Mouse (Mus musculus) hindbrain, postnatal 0 days (tissue): ENCODE results near the gene Pemt. TPM values are rescaled to one million over a fixed set of nuclear protein-coding genes. Genes with fewer than 3 reads are reported as not detected.

Experiments used
- ATAC-seq: fragments of 200-750 bp; cut with Nextera tagmentation; 2 replicates; pipeline ENCODE4 v1.8.0; 2017; ENCODE audit warnings: mild to moderate bottlenecking, moderate TSS enrichment, moderate library complexity
- DNase-seq: peaks from one replicate; pipeline ENCODE4 v3.0.0-alpha.2; 2015; ENCODE audit warnings: low spot score
- H3K27ac ChIP-seq: fragments of 300-500 bp; sonication (generic); 2 replicates; pipeline ENCODE4 v1.5.1; 2014; ENCODE audit warnings: mild to moderate bottlenecking
- H3K27me3 ChIP-seq: fragments of 300-500 bp; sonication (generic); 2 replicates; pipeline ENCODE4 v1.6.1; 2014; ENCODE audit warnings: low read length, mixed read lengths; ENCODE audit not compliant: insufficient read depth
- H3K36me3 ChIP-seq: fragments of 300-500 bp; sonication (generic); 2 replicates; pipeline ENCODE4 v1.6.1; 2014; ENCODE audit warnings: low read length, mixed read lengths; ENCODE audit not compliant: insufficient read depth
- H3K4me1 ChIP-seq: fragments of 300-500 bp; sonication (generic); 2 replicates; pipeline ENCODE4 v1.6.1; 2014; ENCODE audit warnings: antibody characterized with exemption, low read length, mixed read lengths; ENCODE audit not compliant: insufficient read depth
- H3K4me2 ChIP-seq: fragments of 300-500 bp; sonication (generic); 2 replicates; pipeline ENCODE4 v1.6.1; 2014; ENCODE audit warnings: low read depth, mild to moderate bottlenecking, low read length, moderate library complexity, mixed read lengths
- H3K4me3 ChIP-seq: fragments of 300-500 bp; sonication (generic); 2 replicates; pipeline ENCODE4 v1.5.1; 2014; ENCODE audit warnings: low read length
- H3K9ac ChIP-seq: fragments of 300-500 bp; sonication (generic); replicated peaks from 2 replicates; pipeline ENCODE4 v1.6.1; 2014; ENCODE audit warnings: mild to moderate bottlenecking, low read length, moderate library complexity, mixed read lengths
- H3K9me3 ChIP-seq: fragments of 300-500 bp; sonication (generic); 2 replicates; pipeline ENCODE4 v1.6.1; 2016; ENCODE audit warnings: low read length, mixed read lengths
- CTCF ChIP-seq: IDR thresholded peaks from 2 replicates; pipeline ENCODE4 v1.5.1; 2016; ENCODE audit warnings: antibody characterized with exemption, control low read depth, low read depth
- WGBS: fragments of 180-500 bp; shearing (Covaris S2); extraction: QIAGEN DNeasy Blood & Tissue Kit; methylation state at CpG from one replicate; pipeline ENCODE4 v1.1.7; 2014; 5-methylcytosine and 5-hydroxymethylcytosine counted together
- polyA plus RNA-seq: library from polyadenylated mRNA; unstranded; fragments of >200 nt; fragmentation: Nextera tagmentation; extraction: Ambion mirVana; gene quantifications from 2 replicates; pipeline ENCODE4 v1.2.1, GENCODE M21; 2015
- total RNA-seq: library from RNA; depleted of rRNA; stranded (reverse); fragments of >200 nt; gene quantifications from 2 replicates; pipeline ENCODE4 v1.2.3, GENCODE M21; 2014

Gene Pemt
- total and polyA plus RNA-seq, 2 experiments from 2014 or later = 12.6 to 14.5 TPM

GRCm38 (mm10) chr11:60060026-60060425 lies 13.7 kb upstream of the Pemt start:
- WGBS = 95% methylated on average over 2 of the region's 2 CpGs
- no peaks in the 10 kb centered on the region for H3K4me1 ChIP-seq
- no peak overlapping the region for H3K4me3 ChIP-seq
- DNase-seq (no peak), ATAC-seq (no peak)
- no peaks in the 10 kb centered on the region for H3K27me3 ChIP-seq
- no peak overlapping the region for H3K4me2 ChIP-seq
- no peak for TF ChIP-seq CTCF
- H3K36me3 ChIP-seq = no peaks in the 10 kb centered on the region
- no peak overlapping the region for H3K27ac ChIP-seq
- H3K9me3 ChIP-seq = no peaks in the 10 kb centered on the region
- H3K9ac ChIP-seq = no peak overlapping the region

DNA sequence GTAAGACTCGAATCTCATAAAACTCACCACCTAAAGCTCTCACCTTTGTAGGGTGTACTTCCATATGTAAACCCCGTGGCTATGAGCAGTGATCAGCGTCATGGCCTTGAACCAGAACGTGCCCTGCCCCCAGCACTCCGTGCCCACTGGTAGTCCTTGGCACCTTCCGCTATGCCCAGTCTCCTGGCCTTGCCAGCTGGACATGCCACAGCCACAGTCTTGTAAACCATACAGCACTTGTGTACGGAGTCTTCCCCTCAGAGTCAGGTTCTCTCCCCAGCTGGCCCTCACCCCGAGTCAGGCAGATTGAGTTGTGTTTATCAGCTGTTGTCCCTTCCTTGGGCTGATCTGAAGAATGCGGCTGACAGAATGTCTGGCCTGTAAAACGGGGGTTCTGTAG lies 12.2 kb upstream of the Pemt start:
- WGBS = 77% methylated on average over 10 of the region's 10 CpGs

GRCm38 (mm10) chr11:60057987-60058386 lies 11.7 kb upstream of the Pemt start:
- H3K27ac ChIP-seq = no peak overlapping the region
- no peak overlapping the region for H3K4me2 ChIP-seq
- H3K4me3 ChIP-seq = no peak overlapping the region
- H3K27me3 ChIP-seq = no peaks in the 10 kb centered on the region
- H3K36me3 ChIP-seq = no peaks in the 10 kb centered on the region
- H3K9ac ChIP-seq = no peak overlapping the region
- TF ChIP-seq CTCF = no peak
- ATAC-seq = no peak
- no peaks in the 10 kb centered on the region for H3K4me1 ChIP-seq
- WGBS = 71% methylated on average over 2 of the region's 2 CpGs
- H3K9me3 ChIP-seq = no peaks in the 10 kb centered on the region
- no peak for DNase-seq

More for the DNA sequence above, 12.2 kb upstream of the Pemt start:
- H3K4me1 ChIP-seq = no peaks in the 10 kb centered on the region
- no peak overlapping the region for H3K4me2 ChIP-seq
- ATAC-seq = no peak
- no peak overlapping the region for H3K9ac ChIP-seq
- no peaks in the 10 kb centered on the region for H3K9me3 ChIP-seq
- DNase-seq = no peak
- H3K4me3 ChIP-seq = no peak overlapping the region
- no peak overlapping the region for H3K27ac ChIP-seq
- no peaks in the 10 kb centered on the region for H3K36me3 ChIP-seq
- H3K27me3 ChIP-seq = no peaks in the 10 kb centered on the region
- no peak for TF ChIP-seq CTCF

GRCm38 (mm10) chr11:60056520-60056919 lies 10.2 kb upstream of the Pemt start:
- WGBS = 88% methylated on average over 6 of the region's 6 CpGs
- Histone ChIP-seq H3K9ac (no peak overlapping the region), H3K4me2 (no peak overlapping the region), H3K27me3 (no peaks in the 10 kb centered on the region), H3K9me3 (no peaks in the 10 kb centered on the region), H3K36me3 (no peaks in the 10 kb centered on the region), H3K4me3 (no peak overlapping the region), H3K27ac (no peak overlapping the region), H3K4me1 (no peaks in the 10 kb centered on the region)
- TF ChIP-seq CTCF = no peak
- ATAC-seq = no peak
- DNase-seq = no peak

GRCm38 (mm10) chr11:60048841-60049240 lies 2.6 kb upstream of the Pemt start:
- H3K27me3 ChIP-seq = no peaks in the 10 kb centered on the region
- no peaks in the 10 kb centered on the region for H3K36me3 ChIP-seq
- H3K27ac ChIP-seq = no peak overlapping the region
- 91% methylated on average over 2 of the region's 2 CpGs for WGBS
- no peak overlapping the region for H3K4me2 ChIP-seq
- no peak overlapping the region for H3K4me3 ChIP-seq
- no peak for TF ChIP-seq CTCF
- no peaks in the 10 kb centered on the region for H3K9me3 ChIP-seq
- H3K4me1 ChIP-seq = 0 out of 2 replicates have a peak, but pooled peaks cover 5% of the 10 kb centered on the region
- ATAC-seq (no peak), DNase-seq (no peak)
- H3K9ac ChIP-seq = no peak overlapping the region

GRCm38 (mm10) chr11:60045676-60046057 lies 622 bp downstream of the Pemt start:
- 6% methylated on average over 3 of the region's 3 CpGs for WGBS
- peak; percentile 9; the same call in 1 of the 2 replicates for ATAC-seq
- peak overlapping the region; percentile 89; the same call in 1 of the 2 replicates for H3K27ac ChIP-seq

GRCm38 (mm10) chr11:60044777-60045176 lies 1.5 kb downstream of the Pemt start:
- Histone ChIP-seq H3K9ac (no peak overlapping the region), H3K36me3 (no peaks in the 10 kb centered on the region), H3K27me3 (no peaks in the 10 kb centered on the region), H3K4me3 (no peak overlapping the region), H3K4me1 (0 out of 2 replicates have a peak, but pooled peaks cover 5% of the 10 kb centered on the region), H3K9me3 (no peaks in the 10 kb centered on the region), H3K27ac (no peak overlapping the region), H3K4me2 (no peak overlapping the region)
- TF ChIP-seq CTCF = no peak
- no peak for DNase-seq
- 94% methylated on average over 1 of the region's 1 CpGs for WGBS
- no peak for ATAC-seq

More at GRCm38 (mm10) chr11:60045676-60046057, 622 bp downstream of the Pemt start:
- Histone ChIP-seq H3K9ac (peak overlapping the region; percentile 54; the same call in 1 of the 2 replicates), H3K4me2 (peak overlapping the region; percentile 66), H3K4me3 (peak overlapping the region; percentile 57), H3K36me3 (no peaks in the 10 kb centered on the region), H3K27me3 (no peaks in the 10 kb centered on the region), H3K4me1 (0 out of 2 replicates have a peak, but pooled peaks cover 5% of the 10 kb centered on the region), H3K9me3 (no peaks in the 10 kb centered on the region)
- DNase-seq = no peak
- TF ChIP-seq CTCF = no peak
